Mouse (Mus musculus): ENCODE measurements at regions not wholly inside any gene's neighbourhood (a gene's known extent, or its start where the extent isn't known, plus 50 kb on each side); places are given as distances from the start of the nearest gene placed in this dataset.

GRCm38 (mm10) chr2:159428201-159428600, 633.6 kb downstream of the Dhx35 start:
- Histone ChIP-seq H3K4me2 (no peak overlapping the region), H3K9ac (no peak overlapping the region), H3K9me3 (no peaks in the 10 kb centered on the region), H3K4me3 (no peak overlapping the region), H3K27me3 (replicated peaks) (no peaks in the 10 kb centered on the region), H3K36me3 (replicated peaks) (no peaks in the 10 kb centered on the region), H3K27ac (no peak overlapping the region), H3K4me1 (no peaks in the 10 kb centered on the region)
- ATAC-seq (replicated peaks), result no peak
- WGBS, result 50% methylated on average over 1 of the region's 1 CpGs

- no peaks in the 10 kb centered on the region for H3K4me1 ChIP-seq
- WGBS, result 66% methylated on average over 5 of the region's 5 CpGs
- H3K27ac ChIP-seq, result no peak overlapping the region
- no peak for ATAC-seq (replicated peaks)
- H3K36me3 ChIP-seq (replicated peaks), result no peaks in the 10 kb centered on the region
- no peak overlapping the region for H3K4me2 ChIP-seq
- H3K9me3 ChIP-seq, result no peaks in the 10 kb centered on the region
- no peak overlapping the region for H3K9ac ChIP-seq
- H3K4me3 ChIP-seq, result no peak overlapping the region
- H3K27me3 ChIP-seq (replicated peaks), result no peaks in the 10 kb centered on the region
Observed at GRCm38 (mm10) chr2:159430577-159431329, 636.1 kb downstream of the Dhx35 start.

- Histone ChIP-seq H3K4me2 (no peak overlapping the region), H3K9me3 (no peaks in the 10 kb centered on the region), H3K27ac (no peak overlapping the region), H3K36me3 (replicated peaks) (no peaks in the 10 kb centered on the region), H3K4me3 (no peak overlapping the region), H3K27me3 (replicated peaks) (no peaks in the 10 kb centered on the region), H3K9ac (no peak overlapping the region), H3K4me1 (peaks cover 3% of the 10 kb centered on the region)
- ATAC-seq (replicated peaks), result no peak
- 77% methylated on average over 6 of the region's 6 CpGs for WGBS
Observed at GRCm38 (mm10) chr2:159438961-159439360, 644.4 kb downstream of the Dhx35 start.

GRCm38 (mm10) chr2:159443581-159443980, 649.0 kb downstream of the Dhx35 start:
- no peak overlapping the region for H3K4me2 ChIP-seq
- no peak overlapping the region for H3K9ac ChIP-seq
- H3K27me3 ChIP-seq (replicated peaks), result no peaks in the 10 kb centered on the region
- H3K4me1 ChIP-seq, result peaks cover 3% of the 10 kb centered on the region
- no peaks in the 10 kb centered on the region for H3K36me3 ChIP-seq (replicated peaks)
- no peak overlapping the region for H3K27ac ChIP-seq
- no peak overlapping the region for H3K4me3 ChIP-seq
- WGBS, result 25% methylated on average over 8 of the region's 8 CpGs
- H3K9me3 ChIP-seq, result no peaks in the 10 kb centered on the region
- ATAC-seq (replicated peaks), result no peak

- H3K4me3 ChIP-seq, result no peak overlapping the region
- ATAC-seq (replicated peaks), result no peak
- WGBS, result 80% methylated on average over 5 of the region's 5 CpGs
- no peak overlapping the region for H3K27ac ChIP-seq
- H3K4me2 ChIP-seq, result no peak overlapping the region
- H3K4me1 ChIP-seq, result peaks cover 3% of the 10 kb centered on the region
- H3K9me3 ChIP-seq, result no peaks in the 10 kb centered on the region
- no peaks in the 10 kb centered on the region for H3K27me3 ChIP-seq (replicated peaks)
- H3K36me3 ChIP-seq (replicated peaks), result no peaks in the 10 kb centered on the region
- H3K9ac ChIP-seq, result no peak overlapping the region
Observed at GRCm38 (mm10) chr2:159446434-159446833, 651.8 kb downstream of the Dhx35 start.

GRCm38 (mm10) chr2:159446886-159447285, 652.3 kb downstream of the Dhx35 start:
- ATAC-seq (replicated peaks), result no peak
- Histone ChIP-seq H3K4me3 (no peak overlapping the region), H3K9me3 (no peaks in the 10 kb centered on the region), H3K27ac (no peak overlapping the region), H3K9ac (no peak overlapping the region), H3K4me2 (no peak overlapping the region), H3K27me3 (replicated peaks) (no peaks in the 10 kb centered on the region), H3K36me3 (replicated peaks) (no peaks in the 10 kb centered on the region), H3K4me1 (peaks cover 3% of the 10 kb centered on the region)
- WGBS, result 80% methylated on average over 5 of the region's 5 CpGs

- WGBS, result 84% methylated on average over 5 of the region's 5 CpGs
- no peaks in the 10 kb centered on the region for H3K27me3 ChIP-seq (replicated peaks)
- no peaks in the 10 kb centered on the region for H3K36me3 ChIP-seq (replicated peaks)
- H3K4me3 ChIP-seq, result no peak overlapping the region
- ATAC-seq (replicated peaks), result no peak
- H3K9me3 ChIP-seq, result no peaks in the 10 kb centered on the region
- H3K4me1 ChIP-seq, result no peaks in the 10 kb centered on the region
- H3K4me2 ChIP-seq, result no peak overlapping the region
- no peak overlapping the region for H3K9ac ChIP-seq
- H3K27ac ChIP-seq, result no peak overlapping the region
Observed at GRCm38 (mm10) chr2:159448976-159449375, 654.4 kb downstream of the Dhx35 start.

GRCm38 (mm10) chr2:159451439-159451838, 656.8 kb downstream of the Dhx35 start:
- Histone ChIP-seq H3K9ac (no peak overlapping the region), H3K9me3 (no peaks in the 10 kb centered on the region), H3K4me1 (no peaks in the 10 kb centered on the region), H3K4me3 (no peak overlapping the region), H3K36me3 (replicated peaks) (no peaks in the 10 kb centered on the region), H3K27ac (no peak overlapping the region), H3K27me3 (replicated peaks) (no peaks in the 10 kb centered on the region), H3K4me2 (no peak overlapping the region)
- no peak for ATAC-seq (replicated peaks)
- WGBS, result 78% methylated on average over 9 of the region's 9 CpGs

- Histone ChIP-seq H3K27me3 (replicated peaks) (no peaks in the 10 kb centered on the region), H3K9ac (no peak overlapping the region), H3K4me1 (no peaks in the 10 kb centered on the region), H3K27ac (no peak overlapping the region), H3K36me3 (replicated peaks) (no peaks in the 10 kb centered on the region), H3K9me3 (no peaks in the 10 kb centered on the region), H3K4me2 (no peak overlapping the region), H3K4me3 (no peak overlapping the region)
- no peak for ATAC-seq (replicated peaks)
- 85% methylated on average over 6 of the region's 6 CpGs for WGBS
Observed at GRCm38 (mm10) chr2:159481399-159482080, 686.9 kb downstream of the Dhx35 start.

GRCm38 (mm10) chr2:159491090-159491489, 696.5 kb downstream of the Dhx35 start:
- WGBS, result 53% methylated on average over 3 of the region's 3 CpGs

GRCm38 (mm10) chr2:159498691-159499090, 704.1 kb downstream of the Dhx35 start:
- H3K36me3 ChIP-seq (replicated peaks), result no peaks in the 10 kb centered on the region
- no peaks in the 10 kb centered on the region for H3K27me3 ChIP-seq (replicated peaks)
- ATAC-seq (replicated peaks), result no peak
- H3K4me3 ChIP-seq, result no peak overlapping the region
- H3K4me2 ChIP-seq, result no peak overlapping the region
- 68% methylated on average over 2 of the region's 2 CpGs for WGBS
- no peak overlapping the region for H3K27ac ChIP-seq
- H3K4me1 ChIP-seq, result no peaks in the 10 kb centered on the region
- H3K9ac ChIP-seq, result no peak overlapping the region
- H3K9me3 ChIP-seq, result no peaks in the 10 kb centered on the region

More at GRCm38 (mm10) chr2:159491090-159491489, 696.5 kb downstream of the Dhx35 start:
- H3K4me2 ChIP-seq, result no peak overlapping the region
- ATAC-seq (replicated peaks), result no peak
- no peaks in the 10 kb centered on the region for H3K9me3 ChIP-seq
- no peak overlapping the region for H3K4me3 ChIP-seq
- no peaks in the 10 kb centered on the region for H3K4me1 ChIP-seq
- H3K9ac ChIP-seq, result no peak overlapping the region
- no peaks in the 10 kb centered on the region for H3K27me3 ChIP-seq (replicated peaks)
- no peak overlapping the region for H3K27ac ChIP-seq
- H3K36me3 ChIP-seq (replicated peaks), result no peaks in the 10 kb centered on the region

GRCm38 (mm10) chr2:159501039-159501438, 706.4 kb downstream of the Dhx35 start:
- ATAC-seq (replicated peaks), result no peak
- Histone ChIP-seq H3K9me3 (no peaks in the 10 kb centered on the region), H3K4me2 (no peak overlapping the region), H3K9ac (no peak overlapping the region), H3K36me3 (replicated peaks) (no peaks in the 10 kb centered on the region), H3K27ac (no peak overlapping the region), H3K27me3 (replicated peaks) (no peaks in the 10 kb centered on the region), H3K4me1 (no peaks in the 10 kb centered on the region), H3K4me3 (no peak overlapping the region)
- 49% methylated on average over 3 of the region's 3 CpGs for whole genome bisulfite sequencing

- Histone ChIP-seq H3K27me3 (replicated peaks) (no peaks in the 10 kb centered on the region), H3K4me2 (no peak overlapping the region), H3K9ac (no peak overlapping the region), H3K4me1 (no peaks in the 10 kb centered on the region), H3K36me3 (replicated peaks) (no peaks in the 10 kb centered on the region), H3K9me3 (no peaks in the 10 kb centered on the region), H3K4me3 (no peak overlapping the region), H3K27ac (no peak overlapping the region)
- 62% methylated on average over 4 of the region's 4 CpGs for WGBS
- no peak for ATAC-seq (replicated peaks)
Observed at GRCm38 (mm10) chr2:159519066-159519465, 724.5 kb downstream of the Dhx35 start.

Measured in midbrain, embryonic 15.5 days (tissue).